8 mouse cellular contexts compared by ENCODE assay signal in genomic region chr2:32582830-32583799, GRCm38 (mm10). TPM values are rescaled to one million over a fixed set of nuclear protein-coding genes. Genes with fewer than 3 reads are reported as not detected.
DNase-seq lines count a peak whose midpoint lies in the region; ATAC-seq and TF ChIP-seq lines count a peak whose summit lies in the region.

No protein-coding gene starts in this region.

- peak overlapping the region; percentile 51; the same call in 1 of the 2 replicates for H3K27ac ChIP-seq in hindbrain, postnatal 0 days
- H3K27ac ChIP-seq in left cerebral cortex, adult 2 months: no peak overlapping the region

- WGBS in hindbrain, postnatal 0 days: 14% methylated on average over 37 of the region's 37 CpGs

- intact Hi-C loops in left cerebral cortex, adult 2 months (cut with DNase I): loop anchor here (1.0 to 5.0 kb wide), 2 partner anchors 19 to 109 kb away; no protein-coding TSS in a partner anchor

- H3K9me3 ChIP-seq in hindbrain, postnatal 0 days (ENCODE audit: low read length): no peaks in the 10 kb centered on the region

- peak overlapping the region; percentile 50 for H3K4me2 ChIP-seq in hindbrain, postnatal 0 days (ENCODE audit: low read depth, low read length)

- H3K9ac ChIP-seq in hindbrain, postnatal 0 days (replicated peaks; ENCODE audit: low read length): peak overlapping the region; percentile 2

- peak; percentile 98 for TF ChIP-seq CTCF in hindbrain, postnatal 0 days (IDR thresholded peaks at IDR 0.05; ENCODE audit: low read depth)
- no peak; the same call in none of the 2 replicates for TF ChIP-seq CTCF in left cerebral cortex, adult 2 months (IDR thresholded peaks at IDR 0.05)

- H3K36me3 ChIP-seq in hindbrain, postnatal 0 days (ENCODE audit: insufficient read depth, low read length): no peaks in the 10 kb centered on the region

- no peaks in the 10 kb centered on the region for H3K27me3 ChIP-seq in hindbrain, postnatal 0 days (ENCODE audit: insufficient read depth, low read length)

- ATAC-seq in hindbrain, postnatal 0 days: peak; percentile 80
- peak; percentile 66 for ATAC-seq in megakaryocyte, adult 5-6 weeks (ENCODE audit: poor library complexity, severe bottlenecking)

- peak overlapping the region; percentile 25 for H3K4me3 ChIP-seq in hindbrain, postnatal 0 days (ENCODE audit: low read length)
- 0 out of 2 replicates have a peak overlapping the region, but pooled peaks have one; percentile 9 for H3K4me3 ChIP-seq in left cerebral cortex, adult 2 months

- peaks cover 10% of the 10 kb centered on the region for H3K4me1 ChIP-seq in hindbrain, postnatal 0 days (ENCODE audit: insufficient read depth, low read length)

- DNase-seq in adrenal gland, adult 2 months: peak; percentile 86
- peak; percentile 95 for DNase-seq in embryo, embryonic 10 days (ENCODE audit: low spot score)
- peak; percentile 67 for DNase-seq in gastrocnemius, postnatal 10 days
- peak; percentile 92 for DNase-seq in hindbrain, postnatal 0 days (ENCODE audit: low spot score)
- peak; percentile 82 to 85 for DNase-seq in left cerebral cortex, adult 2 months (ENCODE audit: extremely low spot score in 1 of 2, low spot score in 2 of 2)
- peak; percentile 89 to 90 for DNase-seq in right cerebral cortex, postnatal 10 days (ENCODE audit: low spot score in 2 of 2)
- peak; percentile 60 for DNase-seq in yolk sac, embryonic 10.5 days (ENCODE audit: low spot score)

RNA-seq across cellular contexts. Expression of gene St6galnac4, which starts 3.8 kb away (rescaled TPM):
- 10 to 100 TPM in 1 of 2 experiments, 1 to 10 TPM in 1; 5.6 to 14.5 TPM for total RNA-seq in adrenal gland, adult 2 months (2021)
- 15.4 and 18.5 TPM in 2 replicates for polyA plus RNA-seq in adrenal gland, adult 2 months (2012; rRNA removed)
- total RNA-seq in gastrocnemius, postnatal 10 days (2021): 10 to 100 TPM; 31.7 to 42.6 TPM
- total RNA-seq in hindbrain, postnatal 0 days (2014; rRNA removed): 66.9 and 75.7 TPM in 2 replicates
- 45.6 and 47.5 TPM in 2 replicates for polyA plus RNA-seq in hindbrain, postnatal 0 days (2015; fragmentation: Nextera tagmentation; extraction: Ambion mirVana)
- total RNA-seq in left cerebral cortex, adult 2 months (2021): 10 to 100 TPM; 37.2 to 38.0 TPM
- 5.8 and 9.2 TPM in 2 replicates for total RNA-seq in megakaryocyte, adult 5-6 weeks (2015)
- 8.6 and 12.1 TPM in 2 replicates for total RNA-seq in megakaryocyte, adult 5-6 weeks (2017)

RNA-seq across cellular contexts. Expression of gene 9430097D07Rik, which starts 7.6 kb away (rescaled TPM):
- total RNA-seq in adrenal gland, adult 2 months (2021): not detected
- not detected in 2 replicates for polyA plus RNA-seq in adrenal gland, adult 2 months (2012; rRNA removed)
- not detected for total RNA-seq in gastrocnemius, postnatal 10 days (2021)
- 0.21 and 0.83 TPM in 2 replicates for total RNA-seq in hindbrain, postnatal 0 days (2014; rRNA removed)
- 0.73 and 0.76 TPM in 2 replicates for polyA plus RNA-seq in hindbrain, postnatal 0 days (2015; fragmentation: Nextera tagmentation; extraction: Ambion mirVana)
- total RNA-seq in left cerebral cortex, adult 2 months (2021): 1 to 10 TPM in 1 of 2 experiments, under 1 TPM in 1; 0.75 to 1.1 TPM
- total RNA-seq in megakaryocyte, adult 5-6 weeks (2015): not detected in 2 replicates
- total RNA-seq in megakaryocyte, adult 5-6 weeks (2017): not detected in 2 replicates

RNA-seq across cellular contexts. Expression of gene Pip5kl1, which starts 8.5 kb away (rescaled TPM):
- under 1 TPM in 1 of 2 experiments, not detected in 1; 0.29 TPM for total RNA-seq in adrenal gland, adult 2 months (2021)
- 0.10 TPM in 1 of 2 replicates, not detected in the other for polyA plus RNA-seq in adrenal gland, adult 2 months (2012; rRNA removed)
- total RNA-seq in gastrocnemius, postnatal 10 days (2021): not detected
- total RNA-seq in hindbrain, postnatal 0 days (2014; rRNA removed): 15.1 and 35.0 TPM in 2 replicates
- polyA plus RNA-seq in hindbrain, postnatal 0 days (2015; fragmentation: Nextera tagmentation; extraction: Ambion mirVana): 16.7 and 19.1 TPM in 2 replicates
- total RNA-seq in left cerebral cortex, adult 2 months (2021): 10 to 100 TPM; 10.1 to 14.1 TPM
- 0.31 TPM in 1 of 2 replicates, not detected in the other for total RNA-seq in megakaryocyte, adult 5-6 weeks (2015)
- total RNA-seq in megakaryocyte, adult 5-6 weeks (2017): not detected in 2 replicates

RNA-seq across cellular contexts. Expression of gene Dpm2, which starts 12.5 kb away (rescaled TPM):
- 10 to 100 TPM; 52.7 to 67.4 TPM for total RNA-seq in adrenal gland, adult 2 months (2021)
- 160 and 165 TPM in 2 replicates for polyA plus RNA-seq in adrenal gland, adult 2 months (2012; rRNA removed)
- total RNA-seq in gastrocnemius, postnatal 10 days (2021): 10 to 100 TPM; 19.6 to 25.7 TPM
- total RNA-seq in hindbrain, postnatal 0 days (2014; rRNA removed): 64.1 and 70.8 TPM in 2 replicates
- polyA plus RNA-seq in hindbrain, postnatal 0 days (2015; fragmentation: Nextera tagmentation; extraction: Ambion mirVana): 139 and 146 TPM in 2 replicates
- total RNA-seq in left cerebral cortex, adult 2 months (2021): 10 to 100 TPM; 79.4 to 82.6 TPM
- 82.8 and 91.7 TPM in 2 replicates for total RNA-seq in megakaryocyte, adult 5-6 weeks (2015)
- total RNA-seq in megakaryocyte, adult 5-6 weeks (2017): 32.0 and 35.3 TPM in 2 replicates

RNA-seq across cellular contexts. Expression of gene St6galnac6, which starts 16.4 kb away (rescaled TPM):
- 10 to 100 TPM; 55.2 to 55.6 TPM for total RNA-seq in adrenal gland, adult 2 months (2021)
- 115 and 122 TPM in 2 replicates for polyA plus RNA-seq in adrenal gland, adult 2 months (2012; rRNA removed)
- 10 to 100 TPM; 59.7 to 66.0 TPM for total RNA-seq in gastrocnemius, postnatal 10 days (2021)
- 87.0 and 114 TPM in 2 replicates for total RNA-seq in hindbrain, postnatal 0 days (2014; rRNA removed)
- 39.5 and 40.9 TPM in 2 replicates for polyA plus RNA-seq in hindbrain, postnatal 0 days (2015; fragmentation: Nextera tagmentation; extraction: Ambion mirVana)
- total RNA-seq in left cerebral cortex, adult 2 months (2021): 100 to 1,000 TPM; 122 to 133 TPM
- 8.2 and 8.6 TPM in 2 replicates for total RNA-seq in megakaryocyte, adult 5-6 weeks (2015)
- 13.1 and 13.3 TPM in 2 replicates for total RNA-seq in megakaryocyte, adult 5-6 weeks (2017)

Comparison
In these comparisons a context has a peak if more than half of its experiments do, and no peak if none do; other contexts are left out.
1. RNA of gene Pip5kl1, which starts 8.5 kb away (total RNA-seq): 15.1 to 35.0 TPM in hindbrain, postnatal 0 days and 10.1 to 14.1 TPM in left cerebral cortex, adult 2 months; 0.31 TPM in megakaryocyte, adult 5-6 weeks, 0.29 TPM in adrenal gland, adult 2 months and not detected in gastrocnemius, postnatal 10 days; every median in the first group is over 4 times any median in the second.
2. Peak in every context shown above with its lines, with median percentiles within 50 percentile points of each other: DNase-seq.